Mouse (Mus musculus) E14TG2a.4 (cell line): ENCODE results near the gene Rgs8.

ENCODE experiments used
- CTCF ChIP-seq: conservative IDR thresholded peaks from 2 replicates; pipeline ENCODE4 v1.5.1; 2014; ENCODE audit warnings: low read length
- POU5F1 ChIP-seq: IDR thresholded peaks from 2 replicates; pipeline ENCODE4 v1.6.1; 2014; ENCODE audit warnings: low read length, borderline replicate concordance

- TF ChIP-seq CTCF (no peak), POU5F1 (no peak)
Measured at GRCm38 (mm10) chr1:153679653-153680052, 26.8 kb downstream of the Rgs8 start.
